Mouse (Mus musculus): ENCODE measurements at regions not wholly inside any gene's neighbourhood (a gene's known extent, or its start where the extent isn't known, plus 50 kb on each side); places are given as distances from the start of the nearest gene placed in this dataset.

DNA sequence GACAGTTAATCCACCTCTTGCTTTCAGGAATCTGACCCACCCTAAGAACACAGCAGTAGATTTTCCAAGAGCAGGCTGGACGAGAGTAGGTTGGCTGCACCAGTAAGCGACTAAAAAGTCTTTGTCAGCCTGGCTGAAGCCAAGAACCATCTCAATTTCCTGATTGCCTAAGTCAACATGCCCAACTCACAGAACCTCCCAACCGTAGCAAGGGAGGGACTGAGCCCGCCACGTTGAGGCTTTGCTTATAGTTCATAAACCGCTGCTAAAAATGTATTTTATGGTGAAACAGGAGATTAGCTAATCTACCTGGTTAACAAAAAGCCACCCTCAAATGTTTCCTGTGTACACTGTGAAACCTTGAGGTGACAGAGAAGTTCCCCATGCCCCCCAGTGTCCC is 115.4 kb upstream of the Tbl1xr1 start:
- H3K27ac ChIP-seq (ENCODE audit: low read length), result no peak overlapping the region

DNA sequence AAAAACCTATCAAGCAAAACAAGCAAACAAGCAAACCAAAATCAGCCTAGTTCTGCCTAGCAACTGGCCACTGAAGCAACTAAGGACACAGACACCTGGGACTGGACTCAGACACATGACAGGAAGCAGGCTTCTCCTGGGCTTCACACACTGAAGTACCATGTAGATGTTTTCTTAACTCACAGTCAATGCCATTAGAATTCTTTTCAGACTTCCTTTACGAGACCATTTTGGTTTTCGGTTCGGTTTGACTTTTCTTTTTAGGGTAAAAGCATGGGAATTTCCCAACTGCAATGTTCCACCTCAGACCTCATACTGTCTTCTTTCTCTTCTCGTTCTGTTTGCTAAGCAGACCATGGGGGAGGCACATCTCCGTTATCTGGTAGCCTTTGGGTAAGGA is 114.7 kb upstream of the Tbl1xr1 start:
- Histone ChIP-seq H3K27ac (ENCODE audit: low read length) (no peak overlapping the region), H3K36me3 (ENCODE audit: control insufficient read depth, insufficient read depth, low read length) (no peaks in the 10 kb centered on the region), H3K9me3 (replicated peaks; ENCODE audit: control insufficient read depth, low read length, poor library complexity, severe bottlenecking) (no peaks in the 10 kb centered on the region), H3K27me3 (ENCODE audit: control insufficient read depth, insufficient read depth, low read depth, low read length) (no peaks in the 10 kb centered on the region), H3K4me2 (ENCODE audit: low read length) (no peak overlapping the region), H3K4me1 (ENCODE audit: control insufficient read depth, insufficient read depth, low read length) (no peaks in the 10 kb centered on the region), H3K9ac (ENCODE audit: low read depth, low read length) (no peak overlapping the region), H3K4me3 (ENCODE audit: low read depth, low read length) (no peak overlapping the region)
- ATAC-seq, result no peak
- 90% methylated on average over 5 of the region's 5 CpGs for WGBS

More for the DNA sequence above, 115.4 kb upstream of the Tbl1xr1 start:
- WGBS, result 84% methylated on average over 6 of the region's 6 CpGs
- H3K27me3 ChIP-seq (ENCODE audit: control insufficient read depth, insufficient read depth, low read depth, low read length), result no peaks in the 10 kb centered on the region
- ATAC-seq, result no peak
- no peak overlapping the region for H3K4me3 ChIP-seq (ENCODE audit: low read depth, low read length)
- no peak overlapping the region for H3K4me2 ChIP-seq (ENCODE audit: low read length)
- H3K36me3 ChIP-seq (ENCODE audit: control insufficient read depth, insufficient read depth, low read length), result no peaks in the 10 kb centered on the region
- no peaks in the 10 kb centered on the region for H3K4me1 ChIP-seq (ENCODE audit: control insufficient read depth, insufficient read depth, low read length)
- no peaks in the 10 kb centered on the region for H3K9me3 ChIP-seq (replicated peaks; ENCODE audit: control insufficient read depth, low read length, poor library complexity, severe bottlenecking)
- H3K9ac ChIP-seq (ENCODE audit: low read depth, low read length), result no peak overlapping the region

DNA sequence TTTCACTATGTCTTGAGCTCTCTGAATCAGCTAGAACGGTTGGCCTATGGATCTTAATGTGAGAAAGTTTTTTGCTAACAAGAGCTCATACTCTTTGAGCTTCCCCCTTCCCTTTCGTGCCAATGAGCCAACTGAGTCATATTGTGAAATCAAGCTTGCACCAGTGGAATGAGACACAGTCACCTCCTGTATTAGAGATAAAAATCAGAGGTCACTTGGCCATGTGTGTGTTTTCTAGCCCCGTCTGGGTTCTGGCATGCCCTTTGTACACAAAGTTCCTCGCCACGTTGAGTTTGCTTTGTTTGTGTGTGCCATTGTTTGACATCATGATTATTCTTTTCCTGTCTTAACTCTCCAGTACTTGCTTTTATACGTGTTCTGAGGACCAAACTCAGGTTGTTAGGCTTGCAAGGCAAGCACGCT is 114.1 kb upstream of the Tbl1xr1 start:
- no peaks in the 10 kb centered on the region for H3K9me3 ChIP-seq (replicated peaks; ENCODE audit: control insufficient read depth, low read length, poor library complexity, severe bottlenecking)
- no peak for ATAC-seq
- H3K36me3 ChIP-seq (ENCODE audit: control insufficient read depth, insufficient read depth, low read length), result no peaks in the 10 kb centered on the region
- no peaks in the 10 kb centered on the region for H3K27me3 ChIP-seq (ENCODE audit: control insufficient read depth, insufficient read depth, low read depth, low read length)
- no peak overlapping the region for H3K4me2 ChIP-seq (ENCODE audit: low read length)
- no peaks in the 10 kb centered on the region for H3K4me1 ChIP-seq (ENCODE audit: control insufficient read depth, insufficient read depth, low read length)
- H3K9ac ChIP-seq (ENCODE audit: low read depth, low read length), result no peak overlapping the region
- H3K4me3 ChIP-seq (ENCODE audit: low read depth, low read length), result no peak overlapping the region
- 49% methylated on average over 7 of the region's 7 CpGs for WGBS
- H3K27ac ChIP-seq (ENCODE audit: low read length), result no peak overlapping the region

DNA sequence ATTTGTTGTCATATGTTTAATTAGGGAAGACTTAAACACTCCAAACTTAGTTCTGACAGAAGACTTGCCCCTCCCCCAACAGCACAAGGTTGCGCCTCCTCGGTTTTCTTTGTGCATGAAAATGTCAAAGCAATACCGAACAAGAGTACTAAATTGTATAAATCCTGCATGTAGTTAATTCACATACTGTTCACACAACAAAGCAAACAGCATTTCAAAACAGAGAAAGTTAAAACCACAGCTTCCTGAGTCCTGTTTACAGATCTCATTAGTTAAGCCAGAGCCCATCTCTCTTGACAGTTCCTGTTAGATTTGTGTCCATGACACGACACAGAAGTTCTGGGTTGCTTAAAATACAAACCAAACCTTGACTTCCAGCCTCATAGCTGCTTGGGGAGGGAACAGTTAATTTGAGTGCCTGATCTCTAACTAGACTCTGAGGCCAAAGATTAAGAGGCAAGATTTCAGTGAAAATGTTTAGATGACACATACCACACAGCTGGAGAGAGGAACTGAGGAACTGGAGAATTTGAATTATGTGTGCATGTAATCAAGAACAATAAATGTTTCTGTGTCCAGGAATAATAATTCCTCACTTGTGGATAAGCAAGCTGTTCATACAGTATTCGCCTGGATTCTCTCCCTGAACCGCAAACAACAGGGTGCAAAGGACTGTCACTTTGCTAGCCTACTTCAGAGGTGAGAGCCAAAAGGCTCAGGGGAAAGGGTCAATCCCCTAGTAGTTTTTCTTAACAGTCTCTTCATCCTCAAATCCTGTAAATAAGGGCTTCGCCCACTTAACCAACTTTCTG is 113.3 kb upstream of the Tbl1xr1 start:
- Histone ChIP-seq H3K4me2 (ENCODE audit: low read length) (no peak overlapping the region), H3K9ac (ENCODE audit: low read depth, low read length) (no peak overlapping the region), H3K27me3 (ENCODE audit: control insufficient read depth, insufficient read depth, low read depth, low read length) (no peaks in the 10 kb centered on the region), H3K9me3 (replicated peaks; ENCODE audit: control insufficient read depth, low read length, poor library complexity, severe bottlenecking) (no peaks in the 10 kb centered on the region), H3K27ac (ENCODE audit: low read length) (no peak overlapping the region), H3K4me1 (ENCODE audit: control insufficient read depth, insufficient read depth, low read length) (no peaks in the 10 kb centered on the region), H3K36me3 (ENCODE audit: control insufficient read depth, insufficient read depth, low read length) (no peaks in the 10 kb centered on the region), H3K4me3 (ENCODE audit: low read depth, low read length) (no peak overlapping the region)
- WGBS, result 41% methylated on average over 7 of the region's 7 CpGs
- ATAC-seq, result no peak

DNA sequence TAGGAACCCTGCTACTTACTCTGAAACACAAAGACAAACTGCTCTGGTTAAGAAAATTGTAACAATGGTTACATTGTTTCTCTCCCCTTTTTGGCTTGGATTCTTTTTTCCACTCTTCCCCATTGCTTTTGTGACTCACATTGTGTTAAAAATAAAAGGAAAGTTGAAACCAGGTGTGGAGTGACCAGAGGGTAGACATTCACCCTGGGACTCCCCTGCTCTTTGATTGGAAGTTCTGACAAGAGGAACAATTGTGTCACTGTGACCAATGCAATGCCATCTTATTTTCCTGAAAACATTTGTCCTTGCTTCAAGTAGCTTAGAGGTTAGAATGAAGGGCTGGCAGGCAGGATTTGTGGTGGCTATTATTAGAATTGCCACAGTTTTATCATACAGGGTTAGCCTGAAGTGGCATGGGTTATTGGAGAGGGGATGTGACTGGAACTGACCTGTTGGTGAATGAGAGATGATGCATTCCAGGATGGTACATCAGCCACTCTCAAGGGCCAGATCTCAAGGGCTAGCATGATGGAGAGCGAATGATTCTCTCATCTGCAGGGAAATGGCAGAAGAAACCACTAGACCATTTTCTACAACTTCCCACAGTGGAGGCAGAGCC is 112.6 kb upstream of the Tbl1xr1 start:
- no peak overlapping the region for H3K9ac ChIP-seq (ENCODE audit: low read depth, low read length)
- H3K9me3 ChIP-seq (replicated peaks; ENCODE audit: control insufficient read depth, low read length, poor library complexity, severe bottlenecking), result no peaks in the 10 kb centered on the region
- H3K27ac ChIP-seq (ENCODE audit: low read length), result no peak overlapping the region
- 97% methylated on average over 1 of the region's 1 CpGs for WGBS
- H3K4me3 ChIP-seq (ENCODE audit: low read depth, low read length), result no peak overlapping the region
- no peaks in the 10 kb centered on the region for H3K27me3 ChIP-seq (ENCODE audit: control insufficient read depth, insufficient read depth, low read depth, low read length)
- ATAC-seq, result no peak
- no peak overlapping the region for H3K4me2 ChIP-seq (ENCODE audit: low read length)
- H3K4me1 ChIP-seq (ENCODE audit: control insufficient read depth, insufficient read depth, low read length), result no peaks in the 10 kb centered on the region
- H3K36me3 ChIP-seq (ENCODE audit: control insufficient read depth, insufficient read depth, low read length), result no peaks in the 10 kb centered on the region

DNA sequence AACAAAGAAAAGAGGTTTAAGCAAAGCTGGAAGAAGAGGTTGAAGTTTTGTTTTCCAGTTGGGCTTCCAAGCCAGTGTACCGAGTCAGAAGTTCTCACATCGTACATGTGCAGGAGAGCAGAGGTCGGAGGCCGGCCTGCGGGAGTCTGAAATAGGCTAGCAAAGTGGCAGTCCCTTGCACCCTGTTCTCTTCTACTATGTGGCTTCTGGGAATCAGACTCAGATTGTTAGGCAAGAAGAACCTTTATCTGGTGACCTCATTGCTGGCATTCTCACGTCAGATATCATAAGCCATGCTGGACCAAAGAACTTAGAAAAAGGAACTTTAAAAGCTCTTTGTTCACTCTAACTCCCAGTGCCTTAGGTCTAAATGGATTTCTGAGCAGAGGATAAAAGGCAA is 112.0 kb upstream of the Tbl1xr1 start:
- H3K4me1 ChIP-seq (ENCODE audit: control insufficient read depth, insufficient read depth, low read length), result no peaks in the 10 kb centered on the region
- 87% methylated on average over 6 of the region's 6 CpGs for WGBS
- H3K27ac ChIP-seq (ENCODE audit: low read length), result no peak overlapping the region
- no peaks in the 10 kb centered on the region for H3K9me3 ChIP-seq (replicated peaks; ENCODE audit: control insufficient read depth, low read length, poor library complexity, severe bottlenecking)
- H3K27me3 ChIP-seq (ENCODE audit: control insufficient read depth, insufficient read depth, low read depth, low read length), result no peaks in the 10 kb centered on the region
- H3K4me2 ChIP-seq (ENCODE audit: low read length), result no peak overlapping the region
- no peak overlapping the region for H3K9ac ChIP-seq (ENCODE audit: low read depth, low read length)
- no peaks in the 10 kb centered on the region for H3K36me3 ChIP-seq (ENCODE audit: control insufficient read depth, insufficient read depth, low read length)
- no peak for ATAC-seq
- H3K4me3 ChIP-seq (ENCODE audit: low read depth, low read length), result no peak overlapping the region

DNA sequence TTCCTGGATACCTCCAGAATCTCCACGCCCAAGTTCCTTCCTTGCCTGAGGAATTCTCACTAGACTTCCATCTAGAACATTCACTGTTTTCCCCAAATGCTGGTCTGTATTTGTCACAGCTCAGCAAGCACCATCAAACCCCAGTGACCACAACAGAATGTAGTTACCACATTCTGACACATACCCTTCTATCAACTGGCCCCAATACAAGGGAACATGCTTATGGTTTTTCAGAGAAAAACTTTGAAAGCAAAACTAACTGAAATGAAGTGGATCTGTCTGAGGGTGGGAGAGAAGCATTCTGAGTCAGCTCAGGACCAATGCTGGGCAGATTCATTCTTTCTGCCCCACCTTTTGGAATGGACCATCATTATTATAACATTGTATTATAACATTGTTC is 110.9 kb upstream of the Tbl1xr1 start:
- H3K36me3 ChIP-seq (ENCODE audit: control insufficient read depth, insufficient read depth, low read length), result no peaks in the 10 kb centered on the region
- no peaks in the 10 kb centered on the region for H3K27me3 ChIP-seq (ENCODE audit: control insufficient read depth, insufficient read depth, low read depth, low read length)
- H3K9ac ChIP-seq (ENCODE audit: low read depth, low read length), result no peak overlapping the region
- no peak overlapping the region for H3K4me3 ChIP-seq (ENCODE audit: low read depth, low read length)
- no peak overlapping the region for H3K27ac ChIP-seq (ENCODE audit: low read length)
- H3K9me3 ChIP-seq (replicated peaks; ENCODE audit: control insufficient read depth, low read length, poor library complexity, severe bottlenecking), result no peaks in the 10 kb centered on the region
- no peak overlapping the region for H3K4me2 ChIP-seq (ENCODE audit: low read length)
- 94% methylated on average over 1 of the region's 1 CpGs for WGBS
- no peak for ATAC-seq
- H3K4me1 ChIP-seq (ENCODE audit: control insufficient read depth, insufficient read depth, low read length), result no peaks in the 10 kb centered on the region

DNA sequence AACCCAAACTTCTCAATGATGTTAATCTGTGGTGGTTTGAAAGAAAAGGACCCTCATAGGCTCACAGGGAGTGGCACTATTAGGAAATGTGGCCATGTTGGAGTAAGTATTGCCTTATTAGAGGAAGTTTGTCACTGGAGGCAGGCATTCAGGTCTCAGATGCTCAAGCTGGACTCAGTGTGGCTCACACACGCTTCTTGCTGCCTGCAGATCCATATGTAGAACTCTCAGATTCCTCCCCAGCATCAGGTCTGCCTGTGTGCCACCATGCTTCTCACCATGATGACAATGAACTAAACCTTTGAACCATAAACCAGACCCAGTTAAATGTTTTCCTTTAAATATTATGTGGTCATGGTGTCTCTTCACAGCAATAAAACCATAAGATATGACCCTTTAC is 104.7 kb upstream of the Tbl1xr1 start:
- Histone ChIP-seq H3K4me1 (ENCODE audit: control insufficient read depth, insufficient read depth, low read length) (no peaks in the 10 kb centered on the region), H3K27ac (ENCODE audit: low read length) (no peak overlapping the region), H3K9me3 (replicated peaks; ENCODE audit: control insufficient read depth, low read length, poor library complexity, severe bottlenecking) (no peaks in the 10 kb centered on the region), H3K27me3 (ENCODE audit: control insufficient read depth, insufficient read depth, low read depth, low read length) (no peaks in the 10 kb centered on the region), H3K4me3 (ENCODE audit: low read depth, low read length) (no peak overlapping the region), H3K36me3 (ENCODE audit: control insufficient read depth, insufficient read depth, low read length) (no peaks in the 10 kb centered on the region), H3K9ac (ENCODE audit: low read depth, low read length) (no peak overlapping the region), H3K4me2 (ENCODE audit: low read length) (no peak overlapping the region)
- 96% methylated on average over 1 of the region's 1 CpGs for WGBS
- ATAC-seq, result no peak

DNA sequence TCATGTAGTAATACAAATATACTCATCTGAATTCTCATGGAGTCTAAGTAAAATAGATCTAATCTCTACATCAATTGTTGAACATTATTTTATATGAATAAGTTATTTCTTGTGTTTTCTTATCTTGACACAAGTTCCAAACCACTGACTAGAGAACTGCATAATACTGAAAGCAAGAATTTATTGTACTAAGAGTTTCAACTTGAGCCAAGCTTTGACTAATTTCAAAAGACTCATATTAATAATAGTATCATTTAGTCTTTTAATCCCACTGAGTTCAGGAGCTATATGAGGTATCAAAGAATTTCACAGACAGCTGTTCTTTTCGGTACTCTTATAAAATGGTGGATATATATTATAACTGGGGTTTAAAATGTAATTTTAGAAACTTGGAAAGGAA is 103.3 kb upstream of the Tbl1xr1 start:
- no peaks in the 10 kb centered on the region for H3K4me1 ChIP-seq (ENCODE audit: control insufficient read depth, insufficient read depth, low read length)
- 84% methylated on average over 1 of the region's 1 CpGs for WGBS

More for the DNA sequence above, 103.3 kb upstream of the Tbl1xr1 start:
- no peak overlapping the region for H3K27ac ChIP-seq (ENCODE audit: low read length)
- H3K27me3 ChIP-seq (ENCODE audit: control insufficient read depth, insufficient read depth, low read depth, low read length), result no peaks in the 10 kb centered on the region
- H3K9me3 ChIP-seq (replicated peaks; ENCODE audit: control insufficient read depth, low read length, poor library complexity, severe bottlenecking), result no peaks in the 10 kb centered on the region
- H3K36me3 ChIP-seq (ENCODE audit: control insufficient read depth, insufficient read depth, low read length), result no peaks in the 10 kb centered on the region
- no peak overlapping the region for H3K4me2 ChIP-seq (ENCODE audit: low read length)
- ATAC-seq, result no peak
- no peak overlapping the region for H3K4me3 ChIP-seq (ENCODE audit: low read depth, low read length)
- no peak overlapping the region for H3K9ac ChIP-seq (ENCODE audit: low read depth, low read length)
